Mouse (Mus musculus) 3T3-L1 (cell line): ENCODE data around the gene Sae1.
A peak's percentile ranks its signal among the peaks of the same experiment; 100 is the strongest.

Experiments
- DNase-seq: peaks from one replicate; pipeline ENCODE4 v3.0.0-alpha.2; 2015; ENCODE audit warnings: low read depth, low spot score

The Sae1 gene

DNA sequence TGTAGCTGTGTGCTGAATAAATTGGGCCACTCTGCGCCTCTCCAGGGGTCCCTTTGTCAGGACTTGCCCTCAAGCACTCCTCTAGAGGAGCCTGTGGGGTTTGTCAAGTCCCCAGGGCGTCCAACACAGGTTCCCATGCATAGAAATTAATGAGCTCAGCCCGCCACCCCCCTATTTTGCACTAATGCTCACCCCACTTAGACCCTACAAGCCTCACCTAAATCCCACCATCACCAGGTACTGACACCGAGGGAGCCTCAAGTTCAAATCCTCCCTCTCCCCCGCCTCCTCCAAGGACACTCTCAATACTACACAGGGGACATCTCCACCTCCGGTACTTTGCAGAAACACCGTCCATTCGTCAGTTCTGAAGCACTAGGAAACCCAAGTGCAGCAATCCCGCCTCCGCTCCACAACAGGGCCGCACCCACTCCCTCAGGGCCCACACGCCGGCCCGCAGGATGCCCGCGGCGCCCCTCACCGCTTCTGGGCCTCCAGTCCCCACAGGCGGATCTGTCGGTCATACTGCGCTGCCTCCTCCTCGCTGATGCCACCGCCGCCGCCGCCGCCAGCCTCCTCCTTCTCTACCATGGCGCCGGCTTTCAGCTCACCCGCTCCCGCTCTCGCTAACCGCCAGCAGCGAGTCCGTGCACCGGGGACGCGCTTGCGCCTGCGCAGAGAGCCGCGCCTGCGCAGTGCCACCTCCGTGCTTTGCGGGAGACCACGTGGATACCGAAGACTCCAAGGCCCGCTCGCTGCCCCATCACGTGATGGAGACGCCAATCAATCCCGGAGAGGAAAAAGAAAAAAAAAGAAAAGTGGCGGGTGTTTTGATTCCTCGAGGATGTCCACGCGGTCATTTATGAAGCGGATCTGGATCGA lies at the start of gene Sae1:
TSS of gene Sae1 (minus strand) at position 647 of the 882 bp plus-strand sequence.
- DNase-seq: peak; percentile 91

DNA sequence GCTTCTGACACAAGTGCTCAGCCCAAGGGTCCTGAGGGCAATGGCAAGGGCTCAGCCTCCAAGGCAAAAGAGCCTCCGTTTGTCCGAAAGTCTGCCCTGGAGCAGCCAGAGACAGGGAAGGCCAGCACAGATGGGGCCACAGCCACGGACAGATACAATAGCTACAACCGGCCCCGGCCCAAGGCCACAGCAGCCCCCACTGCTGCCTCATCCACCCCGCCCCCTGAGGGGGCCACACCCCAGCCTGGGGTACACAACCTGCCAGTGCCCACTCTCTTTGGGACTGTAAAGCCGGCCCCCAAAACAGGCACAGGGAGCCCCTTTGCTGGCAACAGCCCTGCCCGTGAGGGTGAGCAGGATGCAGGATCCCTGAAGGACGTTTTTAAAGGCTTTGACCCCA lies 47.5 kb upstream of the Sae1 start:
- no peak for DNase-seq

DNA sequence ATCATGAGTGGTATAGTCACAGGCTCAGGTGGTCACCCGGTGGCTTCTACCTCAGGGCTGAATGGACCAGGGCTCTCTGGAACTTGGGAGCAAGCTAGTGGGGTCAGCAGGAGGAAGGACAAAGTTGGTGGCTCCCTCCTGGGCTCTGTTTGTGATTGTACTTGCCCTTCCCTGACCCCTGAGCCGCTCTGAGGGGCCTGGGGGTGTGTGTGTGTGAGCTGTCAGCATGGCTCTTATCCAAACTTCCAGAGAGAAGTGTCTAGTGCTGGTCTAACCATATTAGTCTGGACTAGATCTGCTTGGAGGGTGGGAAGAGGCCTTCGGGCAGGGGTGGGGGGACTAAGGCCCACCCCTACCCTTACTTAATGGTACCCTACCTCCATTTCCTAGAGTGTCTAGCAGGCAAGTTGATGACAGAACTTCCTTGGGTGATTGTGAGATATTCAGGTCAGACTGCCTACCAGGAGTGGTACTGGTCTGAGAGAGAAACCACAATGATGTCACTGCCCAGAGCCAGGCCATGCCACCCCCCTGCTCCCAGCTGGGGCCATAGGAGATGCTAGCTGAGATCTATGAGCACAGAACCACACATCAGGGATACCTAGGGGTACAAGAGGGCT lies 45.9 kb upstream of the Sae1 start:
- DNase-seq: peak; percentile 26

DNA sequence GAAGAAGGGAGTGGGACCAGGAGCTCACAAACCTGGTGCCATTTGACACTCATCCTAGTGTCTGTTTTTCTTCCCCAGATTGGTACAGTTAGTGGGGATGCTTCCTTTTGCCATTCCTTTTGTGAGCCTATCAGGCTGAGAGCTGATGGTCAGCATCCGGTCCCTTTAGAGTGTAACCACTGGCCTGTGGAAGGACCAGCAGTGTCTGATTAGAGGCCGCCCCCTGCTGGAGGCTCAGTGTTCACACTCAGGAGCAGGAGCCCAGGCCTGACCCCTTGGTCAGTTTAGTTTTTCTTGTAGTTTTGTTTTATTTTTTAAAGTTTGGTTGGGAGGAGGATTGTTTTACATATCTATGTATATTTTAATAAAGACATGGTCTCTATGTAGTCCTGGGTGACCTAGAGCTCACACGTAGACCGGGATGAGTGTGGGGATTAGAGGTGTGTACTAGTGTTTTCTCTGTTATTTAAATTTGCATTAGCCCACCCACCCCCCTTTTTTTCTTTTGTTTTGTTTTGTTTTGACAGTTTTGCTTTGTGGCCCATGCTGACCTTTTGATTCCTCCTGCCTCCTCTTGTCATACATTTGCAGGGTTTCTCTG lies 38.6 kb upstream of the Sae1 start:
- peak; percentile 80 for DNase-seq

DNA sequence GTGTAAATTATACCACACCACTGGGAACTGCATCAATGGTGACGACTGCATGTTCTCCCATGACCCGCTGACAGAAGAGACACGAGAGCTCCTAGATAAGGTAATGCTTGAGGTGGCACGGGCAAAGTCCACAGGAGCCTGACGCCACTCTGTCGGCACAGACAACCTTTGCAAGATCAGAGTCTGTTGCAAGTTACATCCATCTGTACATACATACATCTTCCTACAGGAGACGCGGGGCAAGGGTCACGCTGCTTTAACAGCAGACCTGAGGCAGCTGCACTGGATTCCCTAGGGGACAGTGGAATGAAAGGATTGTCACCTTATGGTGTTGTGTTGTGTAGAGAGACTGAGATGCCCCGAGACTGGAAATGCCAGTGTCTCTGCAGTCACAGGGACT lies 38.1 kb upstream of the Sae1 start:
- no peak for DNase-seq

DNA sequence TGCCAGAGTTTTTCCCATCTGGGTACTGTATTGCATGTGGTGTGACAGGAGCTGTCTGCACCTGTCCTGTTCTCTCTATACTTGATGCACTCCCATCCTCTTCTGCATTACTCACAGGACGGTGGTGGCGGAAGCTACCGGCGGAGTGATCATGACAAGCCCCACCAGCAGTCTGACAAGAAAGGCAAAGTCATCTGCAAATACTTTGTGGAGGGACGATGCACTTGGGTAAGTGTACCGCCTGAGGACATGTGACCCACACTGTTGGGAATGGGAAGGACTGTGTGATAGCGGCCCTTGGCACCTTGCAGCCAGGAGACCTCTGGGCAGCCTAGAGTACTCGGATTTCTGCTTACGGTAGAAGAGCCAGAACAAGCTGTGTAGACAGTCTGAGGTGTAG lies 36.1 kb upstream of the Sae1 start:
- no peak for DNase-seq

DNA sequence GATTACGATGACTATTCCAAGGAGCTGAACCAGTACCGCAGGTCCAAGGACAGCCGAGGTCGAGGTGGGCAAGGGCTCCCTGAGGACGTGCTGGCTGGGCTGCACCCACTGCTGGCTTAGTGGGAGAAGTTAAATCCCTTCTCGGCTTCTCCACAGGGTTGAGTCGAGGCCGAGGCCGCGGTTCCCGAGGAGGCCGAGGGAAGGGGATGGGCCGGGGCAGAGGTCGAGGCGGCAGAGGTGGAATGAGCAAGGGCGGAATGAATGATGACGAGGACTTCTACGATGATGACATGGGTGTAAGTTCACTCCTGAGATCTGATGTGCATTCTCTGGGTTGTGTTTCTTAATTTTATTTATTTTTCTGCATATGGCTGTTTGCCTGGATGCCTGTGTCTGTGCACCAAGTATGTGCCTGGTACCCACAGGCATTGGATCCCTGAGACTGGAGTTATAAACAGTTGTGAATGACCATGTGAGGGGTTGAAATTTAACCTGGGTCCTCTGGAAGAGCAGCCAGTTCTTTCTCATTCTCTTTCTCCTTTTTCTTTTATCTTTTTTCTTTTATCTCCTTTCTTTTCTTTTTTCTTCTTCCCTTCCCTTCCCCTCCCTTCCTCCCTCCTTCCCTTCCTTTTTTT lies 34.7 kb upstream of the Sae1 start:
- no peak for DNase-seq

DNA sequence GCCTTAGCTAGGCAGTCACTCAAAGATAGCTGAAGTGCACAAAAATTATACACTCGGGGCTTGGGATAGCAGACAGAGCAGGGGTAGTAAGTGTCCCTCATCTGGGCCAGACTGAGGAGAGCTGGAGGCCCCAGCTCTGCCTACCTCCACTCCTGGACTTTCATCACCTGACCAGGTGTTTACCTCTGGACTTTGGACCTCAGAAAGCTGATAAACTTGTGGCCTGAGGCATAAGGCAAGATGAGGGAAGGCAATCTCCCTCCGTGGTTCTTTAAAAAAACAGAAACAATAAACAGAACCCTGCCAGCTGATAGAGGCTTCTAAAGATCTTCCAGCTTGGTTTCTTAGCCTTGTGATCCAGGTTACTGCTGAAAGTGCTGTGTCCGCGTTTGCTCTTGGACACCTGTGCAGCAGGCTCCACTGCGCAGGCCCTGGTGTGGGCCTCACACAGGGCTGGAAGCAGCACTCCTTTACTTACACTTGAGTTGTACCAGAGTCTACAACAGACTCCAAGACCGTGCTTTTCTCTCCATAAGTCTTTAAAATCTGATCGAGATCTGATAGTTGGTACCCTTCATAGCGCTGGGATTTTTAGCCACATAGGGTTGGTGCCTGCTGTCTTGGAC lies 33.0 kb upstream of the Sae1 start:
- DNase-seq: no peak

DNA sequence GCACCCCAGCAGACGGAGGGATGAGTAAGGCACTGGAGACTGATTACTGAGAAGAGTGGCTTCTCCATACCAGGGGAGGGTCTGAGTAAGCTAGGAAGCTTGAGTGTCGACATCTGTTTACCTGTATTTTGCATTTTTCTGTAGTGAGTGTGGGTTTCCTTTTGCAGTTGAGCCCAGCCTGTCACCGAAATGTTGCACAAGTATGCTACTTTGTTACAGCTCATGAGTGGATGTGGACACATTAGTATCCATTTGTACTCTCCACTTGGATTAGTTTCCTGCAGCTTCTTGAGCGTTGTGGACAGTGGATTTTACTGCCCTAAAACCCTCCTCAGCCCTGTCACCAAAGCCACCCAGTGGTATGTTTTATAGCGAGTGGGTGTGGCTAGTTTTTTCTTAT lies 31.1 kb upstream of the Sae1 start:
- DNase-seq: peak; percentile 16

DNA sequence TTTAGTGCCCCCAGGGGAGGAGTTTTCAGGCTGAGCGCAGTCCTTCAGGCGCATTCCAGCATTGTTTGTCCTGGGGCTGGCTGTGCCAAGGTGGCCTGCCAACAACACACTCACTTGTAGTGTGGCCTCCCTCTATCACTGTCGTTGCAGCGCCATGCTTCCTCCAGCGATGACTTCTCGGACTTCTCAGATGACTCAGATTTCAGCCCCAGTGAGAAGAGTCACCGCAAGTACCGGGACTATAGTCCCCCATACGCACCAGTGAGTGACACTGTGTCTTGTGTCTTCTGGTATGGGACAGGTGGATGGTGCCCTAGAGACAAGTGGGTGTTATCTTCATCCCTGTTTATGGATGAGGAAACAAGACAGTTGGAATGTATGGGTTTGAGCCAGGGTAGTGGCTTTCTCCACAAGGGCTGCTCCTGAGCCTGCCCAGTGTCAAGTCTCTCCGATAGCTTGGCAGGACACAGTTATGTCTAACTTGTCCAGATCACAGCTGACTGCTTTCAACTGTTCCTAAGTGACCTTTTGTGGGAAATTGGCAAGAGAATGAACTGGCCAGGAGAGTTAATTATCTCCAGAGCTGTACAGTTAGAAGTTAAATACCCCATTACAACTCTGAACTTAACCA lies 29.6 kb upstream of the Sae1 start:
- no peak for DNase-seq

DNA sequence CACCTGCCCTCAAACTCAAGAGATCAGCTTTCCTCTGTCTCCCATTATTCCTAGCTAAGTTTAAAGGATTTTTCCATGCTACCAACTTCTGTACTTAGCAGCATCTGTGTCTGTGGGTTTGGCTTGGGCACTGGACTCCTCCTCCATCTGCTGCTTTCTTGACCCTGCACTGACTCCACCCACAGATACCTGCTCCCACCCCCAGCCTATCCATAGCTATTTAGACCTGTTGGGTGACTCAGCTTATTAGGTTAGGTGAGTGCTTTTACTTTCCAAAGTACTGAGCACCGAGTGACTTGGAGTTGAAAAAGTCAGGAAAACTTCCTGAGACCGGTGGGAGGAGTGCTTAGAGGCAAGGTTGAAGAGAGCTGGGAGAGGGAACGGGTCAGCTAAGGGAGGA lies 27.8 kb upstream of the Sae1 start:
- no peak for DNase-seq

DNA sequence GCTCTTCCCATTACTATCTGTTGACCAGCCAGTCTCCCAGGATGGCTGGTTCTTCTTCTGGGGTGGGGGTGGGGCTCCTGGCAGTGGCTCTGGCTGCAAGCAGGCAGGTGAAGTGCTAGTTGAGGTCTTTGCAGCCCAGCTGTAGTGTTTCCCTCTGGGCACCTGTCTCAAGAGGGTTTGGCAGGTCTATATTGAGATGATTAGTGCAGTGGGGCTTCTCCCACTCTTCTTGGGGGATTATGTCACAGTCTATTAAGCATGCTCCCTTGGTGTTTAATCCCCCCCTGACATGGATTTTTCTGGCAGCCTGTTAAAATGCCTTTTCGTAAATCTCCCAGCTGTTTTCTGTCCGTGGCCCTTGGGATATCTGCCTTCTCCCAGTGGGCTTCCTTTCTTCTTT lies 25.3 kb upstream of the Sae1 start:
- DNase-seq: no peak

DNA sequence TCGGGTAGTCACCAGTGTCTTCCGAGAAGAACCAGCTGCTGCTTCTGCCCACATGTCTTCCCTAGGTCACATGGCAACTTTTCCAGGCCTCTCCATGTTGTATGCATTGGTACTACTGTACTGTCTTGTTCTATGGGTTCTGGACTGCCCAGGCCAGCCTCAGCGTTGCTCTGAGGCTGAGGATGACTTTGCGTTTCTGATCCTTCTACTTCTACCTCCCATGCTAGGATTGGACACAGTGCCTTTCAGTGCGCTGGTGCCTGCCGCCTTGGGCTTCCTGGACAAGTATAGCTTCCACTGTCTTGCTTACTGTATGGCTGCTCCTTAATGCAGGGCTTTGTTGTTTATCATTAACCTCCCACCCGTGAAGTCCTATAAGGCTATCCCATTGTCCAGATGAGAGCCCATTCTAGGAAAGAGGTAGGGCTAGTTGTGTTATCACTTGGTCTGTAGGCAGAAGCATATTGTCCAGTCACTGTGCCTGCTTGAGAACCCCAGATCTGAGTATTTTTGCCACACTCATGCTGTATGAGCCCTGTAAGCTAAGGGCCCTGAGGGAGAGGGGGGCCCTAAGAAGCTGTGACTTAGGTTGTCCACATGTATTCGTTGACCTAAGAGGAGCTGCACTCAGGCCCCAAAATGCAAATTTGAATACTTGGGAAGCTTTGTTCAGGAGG lies 24.8 kb upstream of the Sae1 start:
- DNase-seq: no peak

DNA sequence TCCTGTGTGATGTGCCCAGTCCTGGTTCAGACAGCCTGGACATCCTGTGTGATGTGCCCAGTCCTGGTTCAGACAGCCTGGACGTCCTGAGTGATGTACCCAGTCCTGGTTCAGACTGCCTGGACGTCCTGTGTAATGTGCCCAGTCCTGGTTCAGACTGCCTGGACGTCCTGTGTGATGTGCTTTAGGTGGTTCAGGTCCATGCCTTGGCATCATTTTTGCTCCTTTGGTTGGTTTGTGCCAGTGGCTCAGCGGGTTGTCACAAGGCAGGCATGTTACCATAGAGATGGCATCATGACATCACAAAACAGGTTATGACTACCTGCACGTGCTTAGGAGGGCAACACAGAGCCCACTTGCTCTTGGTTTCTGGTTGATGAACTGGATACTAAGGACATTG lies 23.5 kb upstream of the Sae1 start:
- DNase-seq: no peak

DNA sequence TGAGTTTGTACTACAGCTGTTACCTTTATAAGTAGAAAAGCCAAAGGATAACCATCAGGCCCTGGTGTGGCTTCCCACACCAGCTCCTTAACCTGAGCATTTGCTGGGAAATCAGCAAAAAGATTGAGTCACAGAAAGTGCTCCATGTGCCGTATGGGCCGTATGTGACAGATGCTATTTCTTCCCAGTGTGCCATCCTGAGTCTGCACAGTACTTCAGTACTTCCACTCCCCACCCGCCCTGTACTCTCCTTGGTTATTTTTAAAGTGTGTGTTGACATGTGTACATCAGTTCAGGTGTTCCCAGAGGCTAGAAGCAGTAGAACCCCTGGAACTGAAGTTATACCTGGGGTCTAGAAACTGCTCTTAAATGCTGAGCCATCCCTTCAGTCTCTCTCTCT lies 19.4 kb upstream of the Sae1 start:
- no peak for DNase-seq

DNA sequence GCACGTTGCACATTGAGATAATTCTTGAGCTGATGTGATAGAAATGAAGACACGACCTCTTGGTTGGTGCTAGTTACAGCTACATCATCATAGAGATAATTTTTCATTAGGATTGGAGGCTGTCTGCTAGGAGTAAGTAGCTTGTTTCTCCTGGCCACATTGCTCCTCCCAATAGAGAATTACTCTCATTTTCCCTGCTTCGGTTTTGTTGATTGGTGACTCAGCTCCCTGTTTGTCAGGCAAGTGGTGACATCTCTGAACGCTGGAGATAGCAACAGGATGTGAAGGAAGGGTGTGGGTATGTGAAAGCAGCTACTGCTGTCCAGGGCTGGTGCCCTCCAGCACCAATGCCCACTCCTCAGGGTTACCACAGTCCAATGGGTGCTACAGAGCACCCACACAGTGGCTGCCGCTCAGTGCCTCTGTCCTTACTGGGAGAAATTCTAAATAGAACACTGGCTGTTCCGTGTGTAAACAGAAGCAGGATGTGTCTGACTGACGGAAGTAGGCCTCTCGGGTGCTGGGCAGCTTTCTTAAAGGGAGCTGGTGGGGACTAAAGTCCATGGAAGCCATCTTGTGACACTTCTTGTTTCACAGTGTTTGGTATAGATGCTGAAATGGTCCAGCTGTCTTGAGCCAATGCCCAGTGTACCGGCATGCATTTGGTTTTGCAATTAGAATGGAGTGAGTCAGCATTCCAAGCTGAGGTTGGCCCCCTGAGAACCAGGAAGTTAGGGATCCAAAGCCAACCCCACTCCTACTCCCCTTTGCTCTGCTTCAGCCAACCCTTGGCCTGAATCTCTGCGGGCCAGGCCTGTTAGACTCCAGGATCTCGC lies 18.1 kb upstream of the Sae1 start:
- peak; percentile 91 for DNase-seq

DNA sequence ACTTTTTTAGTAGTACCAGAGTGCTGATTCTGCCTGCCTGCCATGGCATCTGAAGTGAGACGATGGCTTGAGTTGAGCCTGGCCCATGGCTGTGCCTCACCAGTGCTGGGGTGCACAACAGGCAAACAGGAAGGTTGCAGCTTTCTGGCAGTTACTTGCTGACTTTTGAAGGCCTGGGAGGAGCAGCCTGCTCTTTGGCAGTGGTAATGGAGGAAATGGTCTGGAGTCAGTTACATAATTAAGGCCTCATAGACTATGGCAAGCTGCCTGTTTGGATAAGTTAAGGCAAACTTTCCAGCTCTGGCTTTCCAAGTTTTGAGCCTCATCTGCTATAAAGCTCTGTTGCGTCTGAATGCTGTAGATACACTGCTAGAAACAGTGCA lies 17.5 kb upstream of the Sae1 start:
- DNase-seq: peak; percentile 67

DNA sequence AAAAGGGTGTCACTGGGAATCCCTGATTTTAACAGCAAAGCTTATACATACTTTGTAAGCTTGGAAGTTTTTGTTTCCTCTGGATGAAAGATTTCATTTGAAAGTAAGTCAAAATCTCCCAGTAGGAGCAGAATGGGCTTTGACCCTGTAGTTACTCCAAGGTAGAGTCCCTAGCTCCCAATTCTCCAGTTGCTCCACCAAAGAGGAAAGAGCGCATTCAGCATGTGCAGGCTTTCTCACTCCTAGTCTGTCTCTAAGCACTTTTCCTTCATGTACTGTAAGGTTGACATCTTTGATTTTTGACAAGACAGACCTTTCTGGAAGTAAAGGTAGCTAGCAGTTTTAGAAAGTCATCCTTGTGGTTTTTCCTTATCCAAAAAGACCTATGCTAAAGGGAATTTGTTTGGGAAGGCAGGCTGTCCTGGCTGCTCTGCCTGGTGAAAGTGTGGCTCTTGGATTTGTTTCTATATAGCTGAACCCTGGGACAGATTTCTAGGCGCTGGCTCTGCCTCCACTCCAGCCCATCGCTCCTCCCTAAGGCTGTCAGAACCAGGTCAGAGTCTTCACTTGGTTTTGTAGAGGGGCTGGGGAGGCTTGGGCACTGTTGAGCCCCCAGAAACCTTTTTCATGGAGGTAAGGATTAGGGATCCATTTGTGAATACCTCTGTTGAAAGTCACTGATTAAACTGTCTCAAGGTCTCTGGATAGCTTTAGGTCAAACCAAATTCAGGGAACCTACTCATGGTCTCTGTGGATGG lies 16.9 kb upstream of the Sae1 start:
- DNase-seq: peak; percentile 27
